Mouse (Mus musculus): Measurements from ENCODE around the gene Pex11g. TPM values are rescaled to one million over a fixed set of nuclear protein-coding genes. Genes with fewer than 3 reads are reported as not detected.

The Pex11g gene
- total RNA-seq, 2 experiments from 2014 or later = 0.87 to 1.7 TPM

GRCm38 (mm10) chr8:3417455-3417854, 50.0 kb downstream of the Pex11g start:
- DNase-seq (ENCODE audit: low spot score in 2 of 2) = no peak

GRCm38 (mm10) chr8:3416846-3417245, 50.6 kb downstream of the Pex11g start:
- DNase-seq (ENCODE audit: low spot score in 2 of 2) = no peak

DNA sequence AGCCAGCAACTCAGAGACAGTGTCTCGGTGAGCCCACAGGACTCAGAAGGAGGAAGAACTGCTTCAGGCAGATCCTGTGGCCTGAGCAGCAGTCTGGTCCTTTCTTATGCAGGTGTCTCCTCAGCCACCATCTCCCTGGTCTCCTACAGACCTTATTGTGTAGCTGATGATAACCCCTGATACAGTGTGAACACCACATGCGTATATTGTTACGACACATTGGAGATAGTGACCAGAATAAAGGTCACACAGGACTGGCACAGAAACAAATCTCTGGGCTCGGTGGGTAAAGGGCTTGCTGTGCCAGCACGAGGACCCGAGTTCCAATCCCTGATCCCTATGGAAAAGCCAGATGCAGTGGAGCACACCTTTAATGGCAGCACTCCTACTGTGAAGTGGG, 51.8 kb downstream of the Pex11g start:
- no peak for DNase-seq (ENCODE audit: low spot score in 2 of 2)

- DNase-seq (ENCODE audit: low spot score in 2 of 2) = no peak
These were observed 52.2 kb downstream of the Pex11g start for GRCm38 (mm10) chr8:3415259-3415658.

DNA sequence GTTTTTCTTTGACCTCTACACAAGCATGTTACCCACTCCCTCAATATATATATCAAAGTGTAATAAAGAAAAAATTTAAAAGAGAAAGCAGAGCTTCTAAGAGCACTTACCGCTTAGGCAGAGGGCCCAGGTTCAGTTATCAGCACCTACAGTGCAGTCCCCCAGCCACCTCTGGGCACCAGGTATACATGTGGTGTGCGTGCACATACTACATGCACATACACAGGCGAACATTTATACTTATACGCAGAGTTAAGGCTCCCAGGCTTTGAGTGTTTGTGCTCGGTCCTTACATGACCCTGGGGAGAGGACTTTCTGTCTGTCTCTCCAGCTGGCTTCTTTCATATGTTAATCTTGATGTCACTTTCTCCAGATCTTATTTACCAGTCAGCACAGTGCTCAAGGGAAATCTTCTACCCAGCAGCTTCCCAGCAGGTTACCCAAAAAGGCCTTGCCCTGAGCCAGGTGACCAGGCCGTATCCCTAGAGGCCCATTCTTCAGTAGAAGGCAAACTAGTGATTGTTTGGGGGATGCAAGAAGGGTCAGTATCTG, 52.8 kb downstream of the Pex11g start:
- DNase-seq (ENCODE audit: low spot score in 2 of 2) = no peak

- no peak for DNase-seq (ENCODE audit: low spot score in 2 of 2)
These were observed 54.7 kb downstream of the Pex11g start for GRCm38 (mm10) chr8:3412816-3413215.

- DNase-seq (ENCODE audit: low spot score in 2 of 2) = no peak
These were observed 55.6 kb downstream of the Pex11g start for GRCm38 (mm10) chr8:3411901-3412301.

GRCm38 (mm10) chr8:3411085-3411484, 56.4 kb downstream of the Pex11g start:
- no peak for DNase-seq (ENCODE audit: low spot score in 2 of 2)

DNA sequence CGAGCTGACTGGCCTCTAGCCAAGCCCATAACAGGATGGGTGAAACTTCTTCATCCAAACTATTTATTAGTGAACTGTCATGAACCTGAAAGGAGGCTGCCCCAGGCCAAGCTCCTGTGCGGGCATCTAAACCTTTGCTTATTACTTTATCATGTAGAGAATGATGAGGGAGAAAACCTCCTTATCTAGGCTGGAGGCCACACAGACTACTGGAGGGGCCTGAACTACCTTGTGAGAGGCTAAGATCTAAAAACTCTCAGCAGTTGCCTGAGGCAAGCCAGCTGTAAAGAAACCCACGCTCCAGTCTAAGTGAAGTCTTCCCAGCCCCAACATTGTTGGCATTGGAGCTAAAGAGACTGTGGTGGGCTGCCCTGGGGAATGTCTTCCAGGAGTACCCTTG, 60.1 kb downstream of the Pex11g start:
- no peak for DNase-seq (ENCODE audit: low spot score in 2 of 2)

Other genes with a start within 250 kb of the Pex11g start
- gene Insr, start 188.1 kb downstream of the Pex11g start, total RNA-seq (2021) = 10 to 100 TPM; 47.9 to 52.1 TPM
- gene A430078G23Rik, start 114.3 kb downstream of the Pex11g start, total RNA-seq (2021) = under 1 TPM in 1 of 2 experiments, not detected in 1; 0.53 TPM
- 10 to 100 TPM; 36.5 to 44.6 TPM for gene Arhgef18, start 74.7 kb downstream of the Pex11g start, total RNA-seq (2021)
- gene Tex45, start 3.2 kb upstream of the Pex11g start, total RNA-seq (2021) = under 1 TPM; 0.20 to 0.32 TPM
- 10 to 100 TPM; 27.7 to 29.0 TPM for gene Zfp358, start 25.5 kb upstream of the Pex11g start, total RNA-seq (2021)
- 10 to 100 TPM; 66.2 to 79.4 TPM for gene Mcoln1, start 32.8 kb upstream of the Pex11g start, total RNA-seq (2021)
- 10 to 100 TPM; 67.7 to 76.2 TPM for gene Pnpla6, start 47.7 kb upstream of the Pex11g start, total RNA-seq (2021)
- gene C330021F23Rik, start 100.3 kb upstream of the Pex11g start, total RNA-seq (2021) = not detected
- gene Camsap3, start 119.6 kb upstream of the Pex11g start, total RNA-seq (2021) = 10 to 100 TPM; 58.1 to 68.1 TPM
- gene Xab2, start 153.6 kb upstream of the Pex11g start, total RNA-seq (2021) = 10 to 100 TPM; 33.9 to 34.1 TPM
- 100 to 1,000 TPM in 1 of 2 experiments, 10 to 100 TPM in 1; 83.3 to 101 TPM for gene Pet100, start 153.9 kb upstream of the Pex11g start, total RNA-seq (2021)
- gene Pcp2, start 157.9 kb upstream of the Pex11g start, total RNA-seq (2021) = not detected
- 10 to 100 TPM; 50.2 to 61.8 TPM for gene Stxbp2, start 163.3 kb upstream of the Pex11g start, total RNA-seq (2021)
- gene Retn, start 188.1 kb upstream of the Pex11g start, total RNA-seq (2021) = 1 to 10 TPM; 1.1 TPM
- under 1 TPM; 0.38 to 0.39 TPM for gene Mcemp1, start 198.1 kb upstream of the Pex11g start, total RNA-seq (2021)
- gene Fcor, start 204.7 kb upstream of the Pex11g start, total RNA-seq (2021) = 10 to 100 TPM; 23.0 to 24.6 TPM
- gene Trappc5, start 208.6 kb upstream of the Pex11g start, total RNA-seq (2021) = 10 to 100 TPM; 31.5 to 34.4 TPM
- gene Fcer2a, start 226.5 kb upstream of the Pex11g start, total RNA-seq (2021) = not detected

All from layer of hippocampus, postnatal 10 days (tissue).